In genomic region chr3:97239793-97240192, GRCm38 (mm10) we compare ENCODE assay signal across 29 mouse cellular contexts.
"Had no signal": no experiment of that assay in that cellular context is flagged by ENCODE, and none has a peak within 500 bp of the region (broad histone marks: within the 10 kb centered on the region; RNA-seq: fewer than 3 reads in every experiment).

No protein-coding gene starts in this region.

- H3K9me3 ChIP-seq: embryonic facial prominence, embryonic 10.5 days; embryonic facial prominence, embryonic 12.5 days; embryonic facial prominence, embryonic 13.5 days; embryonic facial prominence, embryonic 15.5 days; forebrain, embryonic 10.5 days; forebrain, embryonic 12.5 days; forebrain, embryonic 13.5 days; forebrain, embryonic 15.5 days; heart, embryonic 10.5 days had no signal

- ATAC-seq: forebrain, embryonic 13.5 days; forebrain, embryonic 14.5 days; forebrain, embryonic 15.5 days; forebrain, embryonic 16.5 days; forebrain, postnatal 0 days had no signal

- H3K27ac ChIP-seq: embryonic facial prominence, embryonic 10.5 days; embryonic facial prominence, embryonic 12.5 days; embryonic facial prominence, embryonic 13.5 days; embryonic facial prominence, embryonic 15.5 days; forebrain, embryonic 10.5 days; forebrain, embryonic 12.5 days; forebrain, embryonic 13.5 days; forebrain, embryonic 15.5 days; gastrocnemius, adult 2 months; heart, adult 2 months; heart, embryonic 10.5 days had no signal

- H3K9ac ChIP-seq: embryonic facial prominence, embryonic 12.5 days; embryonic facial prominence, embryonic 13.5 days; embryonic facial prominence, embryonic 15.5 days; forebrain, embryonic 12.5 days; forebrain, embryonic 13.5 days; forebrain, embryonic 15.5 days; forebrain, postnatal 0 days had no signal

- DNase-seq: cerebellum, adult 8-10 months; cerebellum, adult 9-10 months; cerebellum, adult 9-11 months; cerebellum, postnatal 10 days; cerebellum, postnatal 14 days; cerebellum, postnatal 25 days; cerebellum, postnatal 36 days; embryo, embryonic 11 days; forebrain, postnatal 0 days; gastrocnemius, adult 2 months; gastrocnemius, postnatal 10 days; gastrocnemius, postnatal 14 days; gastrocnemius, postnatal 25 days; gastrocnemius, postnatal 36 days; heart, adult 18-20 months; heart, adult 2 months had no signal

- H3K4me2 ChIP-seq: embryonic facial prominence, embryonic 12.5 days; embryonic facial prominence, embryonic 13.5 days; embryonic facial prominence, embryonic 15.5 days; forebrain, embryonic 12.5 days; forebrain, embryonic 13.5 days; forebrain, embryonic 15.5 days; heart, embryonic 11.5 days had no signal

- H3K36me3 ChIP-seq: embryonic facial prominence, embryonic 12.5 days; embryonic facial prominence, embryonic 13.5 days; embryonic facial prominence, embryonic 15.5 days; forebrain, embryonic 12.5 days; forebrain, embryonic 15.5 days; heart, embryonic 10.5 days had no signal

- H3K4me1 ChIP-seq: embryonic facial prominence, embryonic 15.5 days had no signal

- H3K27me3 ChIP-seq: embryonic facial prominence, embryonic 12.5 days; embryonic facial prominence, embryonic 13.5 days; embryonic facial prominence, embryonic 15.5 days; forebrain, embryonic 12.5 days; forebrain, embryonic 13.5 days; forebrain, embryonic 15.5 days had no signal

- H3K4me3 ChIP-seq: embryonic facial prominence, embryonic 10.5 days; embryonic facial prominence, embryonic 12.5 days; embryonic facial prominence, embryonic 13.5 days; embryonic facial prominence, embryonic 15.5 days; erythroblast, embryonic 14.5 days; forebrain, embryonic 10.5 days; forebrain, embryonic 12.5 days; forebrain, embryonic 13.5 days; forebrain, embryonic 15.5 days; gastrocnemius, adult 2 months; heart, adult 2 months; heart, embryonic 10.5 days had no signal
